Mouse (Mus musculus) small intestine, adult 2 months (tissue): ENCODE data around the gene Ube2l3.

Experiments
- CTCF ChIP-seq: fragments of 200-500 bp; IDR thresholded peaks from 2 replicates; pipeline ENCODE4 v1.5.1; 2012; ENCODE audit warnings: low read depth, mild to moderate bottlenecking, control low read depth, inconsistent platforms, low read length, moderate library complexity, mixed read lengths; ENCODE audit not compliant: insufficient replicate concordance, insufficient read length; ENCODE audit errors: extremely low read depth
- POLR2A ChIP-seq: fragments of 200-500 bp; IDR thresholded peaks from 2 replicates; pipeline ENCODE4 v1.6.1; 2012; ENCODE audit warnings: low read depth, mild to moderate bottlenecking, control low read depth, inconsistent platforms, low read length, moderate library complexity

DNA sequence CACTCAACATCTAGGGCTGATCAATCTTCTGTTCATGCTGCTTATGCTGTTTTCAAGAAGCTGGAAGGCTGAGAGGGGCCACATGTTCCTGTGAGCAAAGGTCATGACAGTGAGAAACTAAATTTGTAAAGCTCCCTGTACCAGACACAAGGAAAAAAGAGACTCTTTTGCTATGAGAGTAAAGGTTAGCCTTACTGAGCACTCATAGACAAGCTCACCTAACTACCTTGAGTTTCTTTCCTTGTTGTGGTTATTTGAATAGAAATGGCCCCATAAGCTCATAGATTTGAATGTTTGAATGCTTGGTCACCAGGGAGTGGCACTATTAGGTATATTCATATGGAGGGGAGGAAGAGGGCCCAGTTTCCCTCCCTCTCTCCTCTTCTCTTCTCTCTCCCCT lies 35.3 kb downstream of the Ube2l3 start:
- TF ChIP-seq POLR2A (no peak), CTCF (no peak)
